Mouse (Mus musculus) E14TG2a.4 (cell line): ENCODE data around the gene Shisa2.

Source experiments
- CTCF ChIP-seq: conservative IDR thresholded peaks from 2 replicates; pipeline ENCODE4 v1.5.1; 2014; ENCODE audit warnings: low read length
- NANOG ChIP-seq: IDR thresholded peaks from 2 replicates; pipeline ENCODE4 v1.6.1; 2014; ENCODE audit warnings: borderline replicate concordance, low read length, mixed read lengths

GRCm38 (mm10) chr14:59629308-59629707, 4.2 kb downstream of the Shisa2 start:
- TF ChIP-seq CTCF (no peak), NANOG (no peak)
